Mouse (Mus musculus) lung, embryonic 16.5 days (tissue): ENCODE results near the gene Usf3. TPM values are rescaled to one million over a fixed set of nuclear protein-coding genes. Genes with fewer than 3 reads are reported as not detected.

Experiments used
- ATAC-seq: fragments of 200-750 bp; cut with Nextera tagmentation; 2 replicates; pipeline ENCODE4 v1.8.0; 2017; ENCODE audit warnings: low read depth, mild to moderate bottlenecking, moderate library complexity
- H3K27ac ChIP-seq: fragments of 300-500 bp; sonication (generic); 2 replicates; pipeline ENCODE4 v1.5.1; 2014; ENCODE audit warnings: mild to moderate bottlenecking, control low read depth, low read length
- H3K27me3 ChIP-seq: fragments of 300-500 bp; sonication (generic); 2 replicates; pipeline ENCODE4 v1.6.1; 2014; ENCODE audit warnings: low read depth, low read length, mixed read lengths; ENCODE audit not compliant: control insufficient read depth, insufficient read depth
- H3K36me3 ChIP-seq: fragments of 300-500 bp; sonication (generic); 2 replicates; pipeline ENCODE4 v1.6.1; 2014; ENCODE audit warnings: low read length; ENCODE audit not compliant: control insufficient read depth, insufficient read depth
- H3K4me1 ChIP-seq: fragments of 300-500 bp; sonication (generic); replicated peaks from 2 replicates; pipeline ENCODE4 v1.6.1; 2014; ENCODE audit warnings: low read length, mixed read lengths; ENCODE audit not compliant: control insufficient read depth, insufficient read depth
- H3K4me2 ChIP-seq: fragments of 300-500 bp; sonication (generic); 2 replicates; pipeline ENCODE4 v1.6.1; 2014; ENCODE audit warnings: low read depth, low read length, control low read depth
- H3K4me3 ChIP-seq: fragments of 300-500 bp; sonication (generic); 2 replicates; pipeline ENCODE4 v1.5.1; 2014; ENCODE audit warnings: mild to moderate bottlenecking, low read length, control low read depth
- H3K9ac ChIP-seq: fragments of 300-500 bp; sonication (generic); 2 replicates; pipeline ENCODE4 v1.6.1; 2014; ENCODE audit warnings: low read length, control low read depth
- H3K9me3 ChIP-seq: fragments of 300-500 bp; sonication (generic); 2 replicates; pipeline ENCODE4 v1.6.1; 2016; ENCODE audit warnings: low read length; ENCODE audit not compliant: control insufficient read depth
- WGBS: fragments of 180-500 bp; shearing (Covaris S2); extraction: QIAGEN DNeasy Blood & Tissue Kit; methylation state at CpG from one replicate; pipeline ENCODE4 v1.1.7; 2014; 5-methylcytosine and 5-hydroxymethylcytosine counted together
- polyA plus RNA-seq: library from polyadenylated mRNA; unstranded; fragments of >200 nt; fragmentation: Nextera tagmentation; extraction: Ambion mirVana; gene quantifications from 2 replicates; pipeline ENCODE4 v1.2.1, GENCODE M21; 2015

Usf3 gene
- polyA plus RNA-seq, 1 experiment from 2014 or later: 3.2 TPM

DNA sequence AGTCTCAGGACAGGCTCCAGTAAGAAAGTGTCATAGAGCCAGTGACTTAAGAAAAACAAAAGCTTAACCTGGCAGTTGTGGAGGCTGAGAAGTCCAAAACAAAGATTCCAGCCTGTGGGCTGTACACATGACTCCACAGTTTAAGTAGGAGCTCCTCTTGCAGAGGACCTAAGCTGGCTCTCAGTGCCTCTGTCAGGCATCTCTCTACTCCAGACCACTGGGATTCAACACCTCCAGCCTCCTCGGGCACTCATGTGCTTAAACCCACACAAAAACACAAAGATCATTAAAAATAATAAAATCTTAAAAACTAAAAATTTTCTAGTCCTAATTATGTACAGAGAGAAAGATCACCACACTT lies 38.0 kb downstream of the Usf3 start:
- Histone ChIP-seq H3K9ac (no peak overlapping the region), H3K4me1 (no peaks in the 10 kb centered on the region), H3K27me3 (no peaks in the 10 kb centered on the region), H3K9me3 (no peaks in the 10 kb centered on the region), H3K27ac (no peak overlapping the region), H3K36me3 (peaks cover 8% of the 10 kb centered on the region; the same call in 1 of the 2 replicates), H3K4me2 (no peak overlapping the region), H3K4me3 (no peak overlapping the region)
- 83% methylated on average over 1 of the region's 1 CpGs for WGBS
- ATAC-seq: no peak

DNA sequence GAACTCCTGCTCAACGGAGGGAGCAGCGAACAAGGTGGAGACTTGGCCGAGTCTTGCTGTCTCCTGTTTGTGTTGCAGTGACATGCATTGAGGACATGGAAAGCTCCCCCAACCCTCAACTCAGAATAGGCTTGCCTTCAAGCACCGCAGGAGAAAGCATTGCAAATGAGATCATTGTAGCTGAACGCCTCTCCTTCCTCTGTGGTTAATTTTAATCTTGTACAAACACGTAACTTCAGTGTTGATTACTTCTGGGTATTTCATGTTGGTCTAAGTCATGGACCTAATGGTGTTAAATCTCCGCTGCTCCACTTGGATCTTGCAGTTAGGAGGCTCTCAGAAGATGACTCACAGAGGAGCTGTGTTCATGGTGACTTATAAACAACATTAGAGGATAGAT lies 39.7 kb downstream of the Usf3 start:
- Histone ChIP-seq H3K27me3 (no peaks in the 10 kb centered on the region), H3K4me3 (no peak overlapping the region), H3K9me3 (no peaks in the 10 kb centered on the region), H3K4me2 (no peak overlapping the region), H3K9ac (no peak overlapping the region), H3K4me1 (no peaks in the 10 kb centered on the region), H3K27ac (no peak overlapping the region), H3K36me3 (peaks cover 20% of the 10 kb centered on the region)
- WGBS: 91% methylated on average over 7 of the region's 7 CpGs
- ATAC-seq: no peak

DNA sequence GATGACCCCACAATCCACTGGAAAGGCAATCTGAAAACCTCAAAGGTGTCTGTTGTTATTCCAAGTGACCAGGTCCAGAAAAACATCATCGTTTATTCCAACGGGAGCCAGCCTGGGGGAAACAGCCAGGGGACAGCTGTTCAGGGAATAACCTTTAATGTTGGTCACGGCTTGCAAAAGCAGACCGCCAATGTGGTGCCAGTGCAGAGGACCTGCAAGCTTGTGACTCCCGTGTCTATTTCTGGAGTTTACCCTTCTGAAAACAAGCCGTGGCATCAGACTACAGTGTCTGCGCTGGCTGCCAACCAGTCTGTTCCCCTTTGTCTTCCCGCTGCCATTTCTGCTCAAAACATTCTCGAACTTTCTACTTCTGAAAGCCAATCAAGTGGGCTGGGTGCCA lies 42.5 kb downstream of the Usf3 start:
- Histone ChIP-seq H3K27ac (no peak overlapping the region), H3K27me3 (no peaks in the 10 kb centered on the region), H3K9me3 (no peaks in the 10 kb centered on the region), H3K36me3 (peaks cover 37% of the 10 kb centered on the region), H3K4me2 (no peak overlapping the region), H3K4me3 (no peak overlapping the region), H3K4me1 (no peaks in the 10 kb centered on the region), H3K9ac (no peak overlapping the region)
- ATAC-seq: no peak
- 91% methylated on average over 9 of the region's 9 CpGs for WGBS

DNA sequence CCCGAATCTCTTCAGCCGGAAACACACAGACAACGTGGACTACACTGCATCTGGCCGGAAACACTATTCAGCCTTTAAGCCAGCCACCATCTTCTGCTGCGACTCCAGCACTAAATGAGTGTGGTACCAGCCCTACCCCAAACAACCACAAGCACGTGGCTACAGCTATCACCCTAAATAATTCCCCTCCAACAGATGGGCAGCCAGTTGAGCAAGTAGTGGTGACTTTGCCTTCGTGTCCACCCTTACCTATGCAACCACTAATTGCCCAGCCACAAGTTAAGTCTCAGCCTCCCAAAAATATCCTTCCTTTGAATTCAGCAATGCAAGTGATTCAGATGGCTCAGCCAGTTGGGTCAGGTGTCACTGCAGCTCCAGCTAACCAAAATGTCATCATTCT lies 43.4 kb downstream of the Usf3 start:
- Histone ChIP-seq H3K4me3 (no peak overlapping the region), H3K27ac (no peak overlapping the region), H3K4me2 (no peak overlapping the region), H3K36me3 (peaks cover 39% of the 10 kb centered on the region), H3K9ac (no peak overlapping the region), H3K9me3 (no peaks in the 10 kb centered on the region), H3K27me3 (no peaks in the 10 kb centered on the region), H3K4me1 (no peaks in the 10 kb centered on the region)
- WGBS: 96% methylated on average over 7 of the region's 7 CpGs
- ATAC-seq: no peak

DNA sequence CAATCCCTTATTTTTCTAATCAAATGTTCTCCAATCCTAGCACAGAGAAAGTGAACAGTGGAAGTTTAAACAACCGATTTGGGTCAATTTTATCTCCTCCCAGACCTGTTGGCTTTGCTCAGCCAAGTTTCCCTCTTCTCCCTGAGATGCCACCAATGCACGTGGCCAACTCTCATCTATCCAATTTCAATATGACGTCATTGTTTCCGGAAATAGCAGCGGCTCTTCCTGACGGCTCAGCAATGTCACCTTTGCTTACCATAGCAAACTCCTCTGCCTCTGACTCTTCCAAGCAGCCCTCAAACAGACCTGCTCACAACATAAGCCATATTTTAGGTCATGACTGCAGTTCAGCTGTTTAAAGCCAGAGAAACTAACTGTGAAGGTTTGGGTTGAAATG lies 48.4 kb downstream of the Usf3 start:
- Histone ChIP-seq H3K9me3 (no peaks in the 10 kb centered on the region), H3K4me2 (no peak overlapping the region), H3K9ac (no peak overlapping the region), H3K4me1 (no peaks in the 10 kb centered on the region), H3K36me3 (peaks cover 29% of the 10 kb centered on the region), H3K27ac (no peak overlapping the region), H3K4me3 (no peak overlapping the region), H3K27me3 (no peaks in the 10 kb centered on the region)
- ATAC-seq: no peak
- WGBS: 72% methylated on average over 6 of the region's 6 CpGs

DNA sequence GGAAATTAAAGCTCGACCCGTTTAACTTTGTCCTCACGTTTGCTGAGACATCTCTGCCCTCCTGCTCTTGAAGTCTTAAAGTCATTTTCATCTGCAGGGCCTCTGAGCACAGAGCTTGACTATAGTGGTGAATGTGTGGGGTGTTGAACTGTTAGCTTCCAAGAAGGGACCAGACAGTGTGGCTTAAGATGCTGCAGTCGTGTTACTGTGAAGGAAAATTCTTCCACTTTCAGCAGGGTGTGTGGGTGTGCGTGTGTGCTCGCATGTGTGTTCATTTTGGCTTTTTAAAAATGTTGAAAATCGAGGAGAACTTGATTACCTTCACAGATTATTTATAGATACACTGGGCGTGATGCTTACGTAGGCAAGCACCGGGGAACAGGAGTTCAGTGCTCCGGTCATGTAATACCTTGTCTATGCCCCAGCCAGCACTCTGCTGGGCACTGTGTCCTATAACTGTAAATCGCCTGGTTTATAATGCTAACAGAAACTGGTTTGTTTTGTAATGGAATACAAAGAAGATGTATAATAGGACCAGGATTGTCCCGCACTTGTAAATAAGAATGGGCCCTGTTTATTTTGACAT lies 53.8 kb downstream of the Usf3 start:
- H3K27ac ChIP-seq: no peak overlapping the region
- no peak overlapping the region for H3K9ac ChIP-seq
- 0 out of 2 replicates have a peak, but pooled peaks cover 2% of the 10 kb centered on the region for H3K36me3 ChIP-seq
- ATAC-seq: no peak
- H3K27me3 ChIP-seq: no peaks in the 10 kb centered on the region
- no peak overlapping the region for H3K4me2 ChIP-seq
- H3K4me3 ChIP-seq: no peak overlapping the region
- H3K4me1 ChIP-seq: no peaks in the 10 kb centered on the region
- no peaks in the 10 kb centered on the region for H3K9me3 ChIP-seq
- 88% methylated on average over 13 of the region's 13 CpGs for WGBS

DNA sequence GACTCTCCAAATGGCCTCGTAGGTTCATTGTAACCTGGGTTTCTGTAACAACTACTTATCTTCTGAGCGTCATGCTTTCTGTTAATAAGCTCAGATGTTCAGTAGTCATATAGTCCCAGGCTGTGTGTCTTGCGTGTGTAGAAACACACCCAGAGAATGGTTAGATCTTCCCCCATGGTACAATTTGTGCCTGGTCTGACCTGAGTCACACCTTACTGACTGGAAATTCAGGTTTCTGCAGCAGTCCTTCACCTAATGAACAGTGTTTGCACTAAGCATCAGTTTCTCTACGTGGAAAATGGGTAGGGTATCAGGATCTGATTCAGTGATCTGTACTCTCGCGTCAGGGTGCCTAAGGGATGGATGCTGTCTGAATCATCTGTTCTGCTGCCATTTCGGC lies 60.0 kb downstream of the Usf3 start:
- no peak for ATAC-seq
- H3K4me2 ChIP-seq: no peak overlapping the region
- H3K27me3 ChIP-seq: no peaks in the 10 kb centered on the region
- no peaks in the 10 kb centered on the region for H3K9me3 ChIP-seq
- no peak overlapping the region for H3K9ac ChIP-seq
- whole genome bisulfite sequencing: 76% methylated on average over 7 of the region's 7 CpGs
- no peaks in the 10 kb centered on the region for H3K36me3 ChIP-seq
- no peaks in the 10 kb centered on the region for H3K4me1 ChIP-seq
- H3K27ac ChIP-seq: no peak overlapping the region
- no peak overlapping the region for H3K4me3 ChIP-seq

DNA sequence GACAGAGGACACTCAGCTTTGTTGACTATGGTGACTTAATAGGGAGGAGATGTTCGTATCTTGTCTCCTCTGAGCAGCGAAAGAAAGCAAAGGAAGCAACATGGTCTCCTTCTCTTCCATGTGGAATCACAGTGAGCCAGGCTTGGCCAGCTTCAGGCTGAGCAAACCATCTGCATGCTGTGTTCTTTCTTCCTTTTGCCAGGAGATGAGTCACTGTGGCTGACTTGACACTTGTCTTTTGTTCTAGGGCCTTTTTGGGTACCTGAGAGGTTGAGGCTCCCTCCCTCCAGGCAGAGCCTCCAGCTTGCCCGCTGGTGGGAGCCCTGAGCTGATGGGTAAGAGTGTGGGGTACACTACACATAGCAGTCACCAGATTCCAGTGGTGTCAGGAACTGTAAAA lies 64.8 kb downstream of the Usf3 start:
- Histone ChIP-seq H3K4me2 (no peak overlapping the region), H3K36me3 (no peaks in the 10 kb centered on the region), H3K4me1 (no peaks in the 10 kb centered on the region), H3K4me3 (no peak overlapping the region), H3K27me3 (no peaks in the 10 kb centered on the region), H3K9ac (no peak overlapping the region), H3K27ac (no peak overlapping the region), H3K9me3 (no peaks in the 10 kb centered on the region)
- no peak for ATAC-seq
- 76% methylated on average over 3 of the region's 3 CpGs for WGBS

DNA sequence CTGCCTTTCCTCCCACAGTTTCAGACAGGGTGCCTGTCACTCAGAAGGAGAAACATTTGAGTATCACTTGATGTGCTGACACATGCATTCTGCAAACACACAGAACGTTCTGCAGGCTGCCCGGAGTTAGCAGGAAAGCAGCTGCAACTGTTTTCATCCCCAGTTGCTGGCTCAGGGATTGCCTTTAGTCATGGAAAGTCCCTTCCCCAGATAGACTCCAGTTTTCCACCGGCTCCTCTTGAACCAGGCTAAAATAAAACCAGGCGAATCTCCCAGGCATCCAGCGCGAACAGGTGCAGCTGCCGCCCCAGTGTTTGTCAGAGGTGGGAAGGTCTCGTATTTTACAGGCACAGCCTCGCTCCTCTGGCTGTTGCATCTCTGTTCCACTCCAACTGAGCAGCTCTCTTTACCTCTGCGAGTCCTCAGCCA lies 65.8 kb downstream of the Usf3 start:
- 34% methylated on average over 10 of the region's 10 CpGs for WGBS

DNA sequence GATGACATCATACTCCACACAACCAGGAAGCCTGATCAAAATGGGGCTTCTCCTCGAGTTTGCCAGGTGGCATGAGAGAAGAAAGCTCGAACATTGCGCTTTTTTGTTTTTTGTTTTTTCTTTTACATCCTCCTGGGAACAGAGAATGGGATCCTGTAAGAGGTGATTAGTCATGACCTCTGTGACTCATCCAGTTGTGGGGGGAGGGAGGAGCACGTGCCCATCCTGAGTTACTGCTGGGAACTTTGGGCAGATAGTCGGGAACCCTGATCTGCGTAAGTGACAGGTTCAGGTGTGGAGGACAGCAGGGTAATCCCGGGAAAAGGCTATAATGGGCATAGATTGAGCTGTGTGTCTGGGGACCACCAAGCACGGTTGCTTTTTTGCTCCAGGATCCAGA lies 67.4 kb downstream of the Usf3 start:
- Histone ChIP-seq H3K27me3 (no peaks in the 10 kb centered on the region), H3K27ac (no peak overlapping the region), H3K9ac (no peak overlapping the region), H3K4me2 (no peak overlapping the region), H3K4me1 (no peaks in the 10 kb centered on the region), H3K36me3 (no peaks in the 10 kb centered on the region), H3K4me3 (no peak overlapping the region), H3K9me3 (no peaks in the 10 kb centered on the region)
- WGBS: 55% methylated on average over 8 of the region's 8 CpGs
- ATAC-seq: no peak

More for the DNA sequence above, 65.8 kb downstream of the Usf3 start:
- Histone ChIP-seq H3K4me1 (no peaks in the 10 kb centered on the region), H3K4me3 (no peak overlapping the region), H3K27me3 (no peaks in the 10 kb centered on the region), H3K9me3 (no peaks in the 10 kb centered on the region), H3K4me2 (no peak overlapping the region), H3K27ac (no peak overlapping the region), H3K9ac (no peak overlapping the region), H3K36me3 (no peaks in the 10 kb centered on the region)
- peak; percentile 53; the same call in 1 of the 2 replicates for ATAC-seq
